Mouse (Mus musculus) heart, embryonic 11.5 days (tissue): ENCODE measurements around the gene A830031A19Rik. TPM values are rescaled to one million over a fixed set of nuclear protein-coding genes. Genes with fewer than 3 reads are reported as not detected.

ENCODE experiments used
- ATAC-seq: fragments of 200-750 bp; cut with Nextera tagmentation; replicated peaks from 2 replicates; pipeline ENCODE4 v1.8.0; 2017; ENCODE audit warnings: moderate library complexity; ENCODE audit not compliant: insufficient number of reproducible peaks, low FRiP score, low TSS enrichment
- H3K27ac ChIP-seq: fragments of 300-500 bp; sonication (generic); 2 replicates; pipeline ENCODE4 v1.5.1; 2014; ENCODE audit warnings: mild to moderate bottlenecking, low read depth, low read length
- H3K27me3 ChIP-seq: fragments of 300-500 bp; sonication (generic); 2 replicates; pipeline ENCODE4 v1.6.1; 2014; ENCODE audit warnings: mild to moderate bottlenecking, low read length, mixed read lengths; ENCODE audit not compliant: control insufficient read depth, insufficient read depth
- H3K36me3 ChIP-seq: fragments of 300-500 bp; sonication (generic); 2 replicates; pipeline ENCODE4 v1.6.1; 2014; ENCODE audit warnings: mild to moderate bottlenecking, low read length, moderate library complexity, mixed read lengths; ENCODE audit not compliant: control insufficient read depth, insufficient read depth
- H3K4me1 ChIP-seq: fragments of 300-500 bp; sonication (generic); 2 replicates; pipeline ENCODE4 v1.6.1; 2014; ENCODE audit warnings: low read length; ENCODE audit not compliant: control insufficient read depth, insufficient read depth
- H3K4me2 ChIP-seq: fragments of 300-500 bp; sonication (generic); 2 replicates; pipeline ENCODE4 v1.6.1; 2014; ENCODE audit warnings: mild to moderate bottlenecking, moderate library complexity
- H3K4me3 ChIP-seq: fragments of 300-500 bp; sonication (generic); 2 replicates; pipeline ENCODE4 v1.5.1; 2014; ENCODE audit warnings: low read depth, low read length
- H3K9ac ChIP-seq: fragments of 300-500 bp; sonication (generic); 2 replicates; pipeline ENCODE4 v1.6.1; 2014; ENCODE audit warnings: mild to moderate bottlenecking, low read depth, low read length, moderate library complexity
- H3K9me3 ChIP-seq: fragments of 300-500 bp; sonication (generic); replicated peaks from 2 replicates; pipeline ENCODE4 v1.6.1; 2016; ENCODE audit warnings: low read length; ENCODE audit not compliant: control insufficient read depth
- WGBS: fragments of 180-500 bp; shearing (Covaris S2); extraction: QIAGEN DNeasy Blood & Tissue Kit; methylation state at CpG from one replicate; pipeline ENCODE4 v1.1.7; 2014; ENCODE audit not compliant: insufficient replicate concordance; 5-methylcytosine and 5-hydroxymethylcytosine counted together
- polyA plus RNA-seq: library from polyadenylated mRNA; unstranded; fragments of >200 nt; fragmentation: Nextera tagmentation; extraction: Ambion mirVana; gene quantifications from 2 replicates; pipeline ENCODE4 v1.2.1, GENCODE M21; 2014

A830031A19Rik gene
- polyA plus RNA-seq, 1 experiment from 2014 or later, result not detected

DNA sequence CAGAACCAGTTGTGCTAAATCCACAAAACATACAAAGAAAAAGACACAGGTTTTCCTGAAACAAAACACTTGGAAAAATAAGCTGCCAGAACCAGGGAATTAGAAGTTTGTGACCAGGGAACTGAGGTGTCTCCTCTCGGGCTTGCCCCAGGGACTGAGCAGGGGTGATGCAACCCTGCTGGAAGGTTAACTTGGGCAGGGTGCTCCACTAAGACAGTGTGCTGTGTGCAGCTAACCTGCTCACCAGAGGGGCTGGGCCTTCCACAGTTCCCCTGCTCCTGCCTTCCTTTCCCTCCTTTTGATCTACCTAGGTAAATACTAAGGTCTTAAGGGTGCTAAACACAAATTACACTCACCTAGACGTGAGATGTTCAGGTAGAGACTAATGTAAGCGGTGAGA lies 17.8 kb upstream of the A830031A19Rik start:
- WGBS, result 53% methylated on average over 3 of the region's 3 CpGs
- Histone ChIP-seq H3K36me3 (no peaks in the 10 kb centered on the region), H3K4me2 (no peak overlapping the region), H3K9me3 (no peaks in the 10 kb centered on the region), H3K27ac (no peak overlapping the region), H3K4me1 (peaks cover 24% of the 10 kb centered on the region), H3K27me3 (no peaks in the 10 kb centered on the region), H3K9ac (no peak overlapping the region), H3K4me3 (no peak overlapping the region)
- no peak for ATAC-seq

DNA sequence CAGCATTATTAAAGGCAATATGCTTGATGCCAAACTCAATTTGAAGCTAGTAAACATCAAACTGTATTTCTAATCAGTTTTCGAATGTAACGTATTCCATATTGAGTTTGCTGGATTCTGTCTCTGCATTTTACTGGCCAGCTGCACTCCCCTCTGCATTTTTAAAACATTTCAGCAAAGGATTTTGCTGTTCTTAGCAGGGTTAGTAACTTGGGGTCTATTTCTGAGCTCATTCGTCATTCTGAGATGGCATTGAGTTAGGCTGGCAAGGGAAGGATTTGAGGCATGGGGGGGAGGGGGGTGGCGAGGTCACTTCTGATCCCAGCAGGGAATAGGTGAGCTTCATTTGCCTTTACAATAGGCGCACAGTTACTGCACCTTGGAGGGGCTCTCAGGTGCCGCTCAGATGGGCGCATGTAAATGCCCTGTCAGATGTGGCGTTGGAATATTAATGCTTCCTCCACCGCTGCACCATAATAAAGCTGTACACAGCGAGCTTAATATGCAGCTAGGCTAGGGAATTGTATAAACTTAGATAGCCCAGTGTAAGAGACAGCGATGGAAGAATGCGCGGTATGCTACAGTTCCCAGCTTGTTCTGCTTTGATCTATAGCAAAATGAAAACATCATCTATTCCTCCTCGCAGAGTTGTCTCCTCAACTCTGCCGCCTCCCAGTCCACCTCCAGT lies 16.7 kb upstream of the A830031A19Rik start:
- Histone ChIP-seq H3K27me3 (no peaks in the 10 kb centered on the region), H3K4me3 (no peak overlapping the region), H3K9me3 (no peaks in the 10 kb centered on the region), H3K4me2 (peak overlapping the region; percentile 5; the same call in 1 of the 2 replicates), H3K9ac (no peak overlapping the region), H3K27ac (no peak overlapping the region), H3K36me3 (no peaks in the 10 kb centered on the region), H3K4me1 (peaks cover 24% of the 10 kb centered on the region)
- ATAC-seq, result no peak
- WGBS, result 39% methylated on average over 15 of the region's 15 CpGs

DNA sequence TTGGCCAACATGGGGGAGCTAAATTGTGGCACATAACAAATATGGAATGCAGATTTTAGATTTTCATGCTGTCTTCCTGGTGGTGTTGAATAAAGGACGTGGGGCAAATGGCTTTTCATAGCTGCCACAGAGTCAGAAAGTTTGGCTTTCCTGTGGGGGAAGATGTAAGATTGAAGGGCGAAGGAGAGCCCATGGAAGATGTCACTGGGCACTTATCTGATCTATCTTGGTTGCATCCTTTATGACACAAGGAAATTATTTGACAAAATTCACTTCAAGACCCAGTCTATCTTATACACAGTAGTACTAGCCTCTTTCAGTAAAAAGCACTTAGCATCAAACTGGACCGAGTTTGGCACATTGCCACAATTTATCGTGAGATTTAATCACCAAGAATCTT lies 15.6 kb upstream of the A830031A19Rik start:
- Histone ChIP-seq H3K9ac (no peak overlapping the region), H3K9me3 (no peaks in the 10 kb centered on the region)

GRCm38 (mm10) chr11:24087069-24087468 lies 12.2 kb upstream of the A830031A19Rik start:
- no peak for ATAC-seq
- Histone ChIP-seq H3K27me3 (no peaks in the 10 kb centered on the region), H3K9me3 (no peaks in the 10 kb centered on the region), H3K27ac (no peak overlapping the region), H3K4me1 (peaks cover 18% of the 10 kb centered on the region), H3K9ac (no peak overlapping the region), H3K4me2 (no peak overlapping the region), H3K4me3 (no peak overlapping the region), H3K36me3 (peaks cover 4% of the 10 kb centered on the region; the same call in 1 of the 2 replicates)
- 76% methylated on average over 4 of the region's 4 CpGs for WGBS

More for the DNA sequence above, 15.6 kb upstream of the A830031A19Rik start:
- peaks cover 4% of the 10 kb centered on the region; the same call in 1 of the 2 replicates for H3K36me3 ChIP-seq
- no peak overlapping the region for H3K4me2 ChIP-seq
- no peaks in the 10 kb centered on the region for H3K27me3 ChIP-seq
- H3K4me1 ChIP-seq, result peaks cover 26% of the 10 kb centered on the region
- no peak for ATAC-seq
- WGBS, result 76% methylated on average over 4 of the region's 4 CpGs
- no peak overlapping the region for H3K27ac ChIP-seq
- H3K4me3 ChIP-seq, result no peak overlapping the region

GRCm38 (mm10) chr11:24085986-24086385 lies 11.1 kb upstream of the A830031A19Rik start:
- Histone ChIP-seq H3K27ac (peak overlapping the region; percentile 35; the same call in 1 of the 2 replicates), H3K36me3 (peaks cover 4% of the 10 kb centered on the region; the same call in 1 of the 2 replicates), H3K4me2 (no peak overlapping the region), H3K4me1 (peaks cover 12% of the 10 kb centered on the region), H3K9ac (no peak overlapping the region), H3K9me3 (no peaks in the 10 kb centered on the region), H3K27me3 (no peaks in the 10 kb centered on the region), H3K4me3 (no peak overlapping the region)
- no peak for ATAC-seq
- WGBS, result 29% methylated on average over 6 of the region's 6 CpGs

DNA sequence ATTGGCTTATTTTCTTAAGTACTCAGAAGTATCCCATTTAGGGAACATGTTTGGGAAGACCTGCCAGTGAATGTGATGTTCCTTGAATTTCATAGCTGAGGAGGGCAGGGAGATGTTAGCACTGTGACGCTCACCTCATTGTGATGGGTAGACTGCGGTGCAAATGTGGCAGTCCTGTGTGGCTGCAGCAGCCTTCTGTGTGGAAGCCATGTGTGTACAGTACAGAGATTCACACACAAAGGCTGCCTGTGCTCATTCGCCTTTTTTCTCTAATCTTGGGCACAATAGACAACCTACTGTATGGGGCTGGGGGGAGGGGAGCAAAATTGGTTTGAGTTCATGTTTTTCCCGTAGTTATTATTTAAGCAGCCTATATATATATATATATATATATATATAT lies 9.7 kb upstream of the A830031A19Rik start:
- no peak overlapping the region for H3K9ac ChIP-seq
- H3K4me1 ChIP-seq, result peaks cover 12% of the 10 kb centered on the region

DNA sequence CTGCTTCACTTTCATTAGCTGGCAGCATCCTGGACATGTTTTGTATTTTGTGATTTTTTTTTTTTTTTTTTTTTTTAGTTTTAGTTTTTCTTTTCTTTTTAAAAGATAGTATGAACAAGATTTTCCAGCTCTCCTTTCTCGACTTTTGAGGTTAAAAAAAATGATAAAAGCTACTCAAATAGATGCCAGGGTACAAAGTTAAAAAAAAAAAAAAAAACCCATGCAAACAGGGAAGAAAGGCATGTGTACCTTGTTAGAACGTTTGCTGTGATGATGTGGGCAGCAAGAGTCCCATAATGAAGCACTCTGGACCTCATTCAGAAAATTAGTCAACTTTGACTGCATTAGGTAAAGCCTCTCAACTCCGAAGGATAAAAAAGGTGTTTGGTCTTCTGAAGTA lies 9.2 kb upstream of the A830031A19Rik start:
- Histone ChIP-seq H3K27me3 (no peaks in the 10 kb centered on the region; the same call in 1 of the 2 replicates), H3K9me3 (no peaks in the 10 kb centered on the region), H3K36me3 (peaks cover 4% of the 10 kb centered on the region; the same call in 1 of the 2 replicates), H3K4me2 (no peak overlapping the region), H3K4me3 (no peak overlapping the region), H3K4me1 (peaks cover 12% of the 10 kb centered on the region), H3K9ac (no peak overlapping the region), H3K27ac (no peak overlapping the region)
- ATAC-seq, result no peak
- WGBS, result 67% methylated on average over 3 of the region's 3 CpGs

More for the DNA sequence above, 9.7 kb upstream of the A830031A19Rik start:
- Histone ChIP-seq H3K27ac (no peak overlapping the region), H3K9me3 (no peaks in the 10 kb centered on the region), H3K36me3 (peaks cover 4% of the 10 kb centered on the region; the same call in 1 of the 2 replicates), H3K4me3 (no peak overlapping the region), H3K4me2 (no peak overlapping the region), H3K27me3 (no peaks in the 10 kb centered on the region)
- ATAC-seq, result no peak
- WGBS, result 84% methylated on average over 4 of the region's 4 CpGs

DNA sequence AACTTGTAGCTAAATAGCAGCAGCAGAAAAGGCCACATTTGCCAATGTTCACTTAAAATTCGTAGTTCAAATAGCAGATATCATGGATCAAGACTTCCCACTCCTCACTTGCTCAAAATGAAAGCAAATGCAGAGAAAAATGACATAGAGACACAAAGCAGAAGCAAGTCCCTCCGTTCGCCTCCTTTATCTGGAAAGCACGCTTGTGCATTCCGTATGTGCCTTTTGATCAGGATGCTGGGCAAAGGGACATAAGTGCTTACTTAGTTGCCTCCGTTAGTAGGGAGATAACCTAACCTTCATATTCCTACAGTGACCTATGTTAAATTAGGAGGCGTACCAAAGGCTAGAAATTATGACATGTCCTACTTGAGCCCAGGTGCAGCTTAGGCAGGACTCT lies 8.6 kb upstream of the A830031A19Rik start:
- no peak overlapping the region for H3K4me3 ChIP-seq
- no peak overlapping the region for H3K9ac ChIP-seq

GRCm38 (mm10) chr11:24083076-24083405 lies 8.2 kb upstream of the A830031A19Rik start:
- H3K36me3 ChIP-seq, result peaks cover 4% of the 10 kb centered on the region; the same call in 1 of the 2 replicates
- WGBS, result 32% methylated on average over 1 of the region's 1 CpGs
- no peak for ATAC-seq
- H3K9ac ChIP-seq, result no peak overlapping the region
- no peak overlapping the region for H3K4me3 ChIP-seq
- H3K9me3 ChIP-seq, result no peaks in the 10 kb centered on the region
- H3K4me2 ChIP-seq, result peak overlapping the region; percentile 17
- no peak overlapping the region for H3K27ac ChIP-seq
- peaks cover 12% of the 10 kb centered on the region for H3K4me1 ChIP-seq
- H3K27me3 ChIP-seq, result no peaks in the 10 kb centered on the region; the same call in 1 of the 2 replicates

More for the DNA sequence above, 8.6 kb upstream of the A830031A19Rik start:
- Histone ChIP-seq H3K36me3 (peaks cover 4% of the 10 kb centered on the region; the same call in 1 of the 2 replicates), H3K27ac (no peak overlapping the region), H3K4me2 (peak overlapping the region; percentile 17), H3K9me3 (no peaks in the 10 kb centered on the region), H3K4me1 (peaks cover 12% of the 10 kb centered on the region), H3K27me3 (no peaks in the 10 kb centered on the region; the same call in 1 of the 2 replicates)
- ATAC-seq, result no peak
- WGBS, result 32% methylated on average over 7 of the region's 7 CpGs
